Mouse (Mus musculus): ENCODE measurements around the gene Fhl2. TPM values are rescaled to one million over a fixed set of nuclear protein-coding genes. Genes with fewer than 3 reads are reported as not detected.
"Not testable (repeated sequence)": the region's sequence is repeated elsewhere in the genome, so short reads cannot be mapped to it uniquely, and the experiment has no call there.

Fhl2 gene
- polyA plus RNA-seq, 1 experiment: 58.9 TPM

- TF ChIP-seq POLR2A (IDR thresholded peaks at IDR 0.05; ENCODE audit: control insufficient read depth, extremely low read depth, insufficient read depth, low read length, poor library complexity) (no peak), CTCF (IDR thresholded peaks at IDR 0.05; ENCODE audit: borderline replicate concordance, control insufficient read depth, extremely low read depth, insufficient read depth, low read length, poor library complexity) (no peak)
- Histone ChIP-seq H3K4me3 (ENCODE audit: control insufficient read depth, insufficient read depth, low read length) (no peak overlapping the region), H3K4me1 (replicated peaks; ENCODE audit: control insufficient read depth, insufficient read depth, low read length) (no peaks in the 10 kb centered on the region), H3K27ac (ENCODE audit: control insufficient read depth, insufficient read depth, low read length) (no peak overlapping the region), H3K27me3 (ENCODE audit: control insufficient read depth, insufficient read depth, low read length) (no peaks in the 10 kb centered on the region), H3K36me3 (ENCODE audit: control insufficient read depth, insufficient read depth, low read length) (no peaks in the 10 kb centered on the region)
- DNase-seq: no peak
- 97% methylated on average over 11 of the region's 11 CpGs for WGBS
Measured at GRCm38 (mm10) chr1:43141555-43141961, 55.2 kb downstream of the Fhl2 start.

- no peak overlapping the region for H3K4me3 ChIP-seq (ENCODE audit: control insufficient read depth, insufficient read depth, low read length)
- no peaks in the 10 kb centered on the region for H3K27me3 ChIP-seq (ENCODE audit: control insufficient read depth, insufficient read depth, low read length)
- TF ChIP-seq CTCF (IDR thresholded peaks at IDR 0.05; ENCODE audit: borderline replicate concordance, control insufficient read depth, extremely low read depth, insufficient read depth, low read length, poor library complexity): peak; percentile 81; the same call in 1 of the 2 replicates
- TF ChIP-seq POLR2A (IDR thresholded peaks at IDR 0.05; ENCODE audit: control insufficient read depth, extremely low read depth, insufficient read depth, low read length, poor library complexity): no peak
- DNase-seq: peak; percentile 86
- no peak overlapping the region for H3K27ac ChIP-seq (ENCODE audit: control insufficient read depth, insufficient read depth, low read length)
- 57% methylated on average over 8 of the region's 8 CpGs for WGBS
- no peaks in the 10 kb centered on the region for H3K4me1 ChIP-seq (replicated peaks; ENCODE audit: control insufficient read depth, insufficient read depth, low read length)
- no peaks in the 10 kb centered on the region for H3K36me3 ChIP-seq (ENCODE audit: control insufficient read depth, insufficient read depth, low read length)
Measured at GRCm38 (mm10) chr1:43139587-43140266, 57.1 kb downstream of the Fhl2 start.

GRCm38 (mm10) chr1:43138268-43138812 is 58.4 kb downstream of the Fhl2 start:
- no peak overlapping the region for H3K4me3 ChIP-seq (ENCODE audit: control insufficient read depth, insufficient read depth, low read length)
- no peak for DNase-seq
- H3K27ac ChIP-seq (ENCODE audit: control insufficient read depth, insufficient read depth, low read length): no peak overlapping the region
- TF ChIP-seq CTCF (IDR thresholded peaks at IDR 0.05; ENCODE audit: borderline replicate concordance, control insufficient read depth, extremely low read depth, insufficient read depth, low read length, poor library complexity): no peak
- no peak for TF ChIP-seq POLR2A (IDR thresholded peaks at IDR 0.05; ENCODE audit: control insufficient read depth, extremely low read depth, insufficient read depth, low read length, poor library complexity)
- H3K36me3 ChIP-seq (ENCODE audit: control insufficient read depth, insufficient read depth, low read length): no peaks in the 10 kb centered on the region
- H3K27me3 ChIP-seq (ENCODE audit: control insufficient read depth, insufficient read depth, low read length): no peaks in the 10 kb centered on the region
- 88% methylated on average over 15 of the region's 15 CpGs for WGBS
- no peaks in the 10 kb centered on the region for H3K4me1 ChIP-seq (replicated peaks; ENCODE audit: control insufficient read depth, insufficient read depth, low read length)

DNA sequence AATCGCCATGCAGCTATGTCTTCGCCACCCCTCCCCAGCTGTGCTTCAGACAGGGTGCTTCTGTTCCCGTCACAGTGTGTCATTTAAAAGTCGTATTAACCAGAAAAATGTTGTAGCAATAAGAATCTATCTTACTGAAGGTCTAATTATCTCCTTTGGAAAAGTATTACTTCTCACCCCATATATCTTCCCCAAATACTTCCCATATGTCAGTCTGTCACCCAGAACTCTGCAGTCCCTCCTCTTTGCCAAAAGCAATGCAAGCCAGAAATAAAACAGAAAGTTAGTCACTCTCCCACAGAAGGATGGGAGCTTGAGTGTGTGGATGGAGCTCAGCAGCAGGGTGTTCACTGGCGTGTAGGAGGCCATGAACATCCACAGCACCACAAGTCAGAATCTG is 59.5 kb downstream of the Fhl2 start:
- TF ChIP-seq CTCF (IDR thresholded peaks at IDR 0.05; ENCODE audit: borderline replicate concordance, control insufficient read depth, extremely low read depth, insufficient read depth, low read length, poor library complexity) (no peak), POLR2A (IDR thresholded peaks at IDR 0.05; ENCODE audit: control insufficient read depth, extremely low read depth, insufficient read depth, low read length, poor library complexity) (no peak)
- DNase-seq: no peak
- H3K36me3 ChIP-seq (ENCODE audit: control insufficient read depth, insufficient read depth, low read length): no peaks in the 10 kb centered on the region
- H3K27me3 ChIP-seq (ENCODE audit: control insufficient read depth, insufficient read depth, low read length): no peaks in the 10 kb centered on the region
- H3K4me1 ChIP-seq (replicated peaks; ENCODE audit: control insufficient read depth, insufficient read depth, low read length): no peaks in the 10 kb centered on the region
- H3K4me3 ChIP-seq (ENCODE audit: control insufficient read depth, insufficient read depth, low read length): no peak overlapping the region
- H3K27ac ChIP-seq (ENCODE audit: control insufficient read depth, insufficient read depth, low read length): no peak overlapping the region
- 99% methylated on average over 5 of the region's 5 CpGs for WGBS

- H3K36me3 ChIP-seq (ENCODE audit: control insufficient read depth, insufficient read depth, low read length); DNase-seq; H3K27ac ChIP-seq (ENCODE audit: control insufficient read depth, insufficient read depth, low read length); H3K4me3 ChIP-seq (ENCODE audit: control insufficient read depth, insufficient read depth, low read length); H3K4me1 ChIP-seq (replicated peaks; ENCODE audit: control insufficient read depth, insufficient read depth, low read length); H3K27me3 ChIP-seq (ENCODE audit: control insufficient read depth, insufficient read depth, low read length): not testable (repeated sequence)
- WGBS: 96% methylated on average over 2 of the region's 2 CpGs
Measured at GRCm38 (mm10) chr1:43136488-43137029, 60.2 kb downstream of the Fhl2 start.

DNA sequence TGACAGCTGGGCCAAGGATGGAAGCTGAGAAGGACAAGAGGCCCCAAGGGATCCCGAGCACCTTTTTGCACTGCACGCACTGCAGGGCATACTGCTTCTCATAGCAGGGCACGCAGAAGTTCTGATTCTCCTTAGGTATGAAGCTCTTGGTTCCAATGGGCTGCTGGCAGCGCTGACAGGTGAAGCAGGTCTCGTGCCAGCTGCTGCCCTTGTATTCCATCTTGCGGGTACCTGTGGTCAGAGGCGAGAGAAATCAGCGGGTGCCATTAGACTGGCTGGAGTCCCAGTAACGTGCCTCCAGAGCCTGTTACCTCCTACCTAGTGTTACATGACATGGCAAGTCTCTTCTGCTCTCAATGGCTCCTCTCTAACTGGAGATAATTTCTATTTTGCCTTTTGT is 65.2 kb downstream of the Fhl2 start:
- Histone ChIP-seq H3K36me3 (ENCODE audit: control insufficient read depth, insufficient read depth, low read length) (no peaks in the 10 kb centered on the region), H3K4me1 (replicated peaks; ENCODE audit: control insufficient read depth, insufficient read depth, low read length) (peaks cover 10% of the 10 kb centered on the region; the same call in 1 of the 2 replicates), H3K27ac (ENCODE audit: control insufficient read depth, insufficient read depth, low read length) (no peak overlapping the region), H3K4me3 (ENCODE audit: control insufficient read depth, insufficient read depth, low read length) (no peak overlapping the region), H3K27me3 (ENCODE audit: control insufficient read depth, insufficient read depth, low read length) (no peaks in the 10 kb centered on the region)
- TF ChIP-seq CTCF (IDR thresholded peaks at IDR 0.05; ENCODE audit: borderline replicate concordance, control insufficient read depth, extremely low read depth, insufficient read depth, low read length, poor library complexity): no peak
- TF ChIP-seq POLR2A (IDR thresholded peaks at IDR 0.05; ENCODE audit: control insufficient read depth, extremely low read depth, insufficient read depth, low read length, poor library complexity): no peak
- no peak for DNase-seq
- WGBS: 96% methylated on average over 9 of the region's 9 CpGs

All from thymus, adult 2 months (tissue).